Mouse (Mus musculus) heart, postnatal 0 days (tissue): ENCODE measurements around the gene Calm5.

Experiments
- CTCF ChIP-seq: IDR thresholded peaks from 2 replicates; pipeline ENCODE4 v1.5.1; 2016; ENCODE audit warnings: antibody characterized with exemption, control low read depth, low read depth
- EP300 ChIP-seq: IDR thresholded peaks from 2 replicates; pipeline ENCODE4 v1.6.1; 2016; ENCODE audit warnings: antibody characterized with exemption, low read depth

- TF ChIP-seq CTCF, result no peak
- no peak for TF ChIP-seq EP300
These were observed 35.1 kb downstream of the Calm5 start for GRCm38 (mm10) chr13:3889111-3889510.
